Mouse (Mus musculus): ENCODE results near the gene Ankrd23. TPM values are rescaled to one million over a fixed set of nuclear protein-coding genes. Genes with fewer than 3 reads are reported as not detected.
A peak's percentile ranks its signal among the peaks of the same experiment; 100 is the strongest.

Ankrd23 gene
- polyA plus RNA-seq, 2 experiments: 11.6 to 27.4 TPM

DNA sequence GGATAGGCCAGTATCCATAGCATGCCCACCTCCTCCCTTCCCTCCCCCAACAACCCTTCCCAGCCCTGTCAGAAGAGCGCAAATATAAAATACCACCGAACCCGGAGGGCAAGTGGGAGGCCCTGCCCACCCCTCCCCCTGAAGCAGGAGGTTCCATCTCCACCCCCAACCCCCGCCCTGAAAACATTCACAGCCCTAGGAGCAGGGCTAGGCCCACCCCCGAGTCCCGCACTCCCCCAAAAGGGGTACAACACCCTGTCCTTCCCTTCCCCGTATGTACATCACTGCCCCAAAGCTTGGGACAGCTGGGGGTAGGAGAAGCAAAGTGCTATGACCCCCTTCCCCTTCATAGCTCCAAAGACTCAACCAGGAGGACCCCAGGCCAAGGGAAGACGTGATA lies 12.1 kb upstream of the Ankrd23 start:
- H3K4me1 ChIP-seq (ENCODE audit: control insufficient read depth, insufficient read depth, low read length): peaks cover 19% of the 10 kb centered on the region
- peak overlapping the region; percentile 16 for H3K9ac ChIP-seq (ENCODE audit: low read depth, low read length, severe bottlenecking)
- no peaks in the 10 kb centered on the region for H3K27me3 ChIP-seq (ENCODE audit: control insufficient read depth, insufficient read depth, low read length)
- ATAC-seq (ENCODE audit: low FRiP score, low read depth) (no peak), DNase-seq (ENCODE audit: low spot score) (no peak)
- no peak for TF ChIP-seq POLR2A (IDR thresholded peaks at IDR 0.05; ENCODE audit: borderline replicate concordance, extremely low read depth, insufficient read depth, insufficient read length)
- no peak overlapping the region for H3K27ac ChIP-seq (replicated peaks; ENCODE audit: low read depth, low read length)
- H3K36me3 ChIP-seq (ENCODE audit: control insufficient read depth, insufficient read depth, low read length): peaks cover 57% of the 10 kb centered on the region
- 34% methylated on average over 8 of the region's 8 CpGs for WGBS
- no peak overlapping the region for H3K4me3 ChIP-seq (replicated peaks; ENCODE audit: low read length)
- H3K4me2 ChIP-seq (replicated peaks; ENCODE audit: low read depth, low read length, severe bottlenecking): no peak overlapping the region
- H3K9me3 ChIP-seq (ENCODE audit: control insufficient read depth, low read length): no peaks in the 10 kb centered on the region

DNA sequence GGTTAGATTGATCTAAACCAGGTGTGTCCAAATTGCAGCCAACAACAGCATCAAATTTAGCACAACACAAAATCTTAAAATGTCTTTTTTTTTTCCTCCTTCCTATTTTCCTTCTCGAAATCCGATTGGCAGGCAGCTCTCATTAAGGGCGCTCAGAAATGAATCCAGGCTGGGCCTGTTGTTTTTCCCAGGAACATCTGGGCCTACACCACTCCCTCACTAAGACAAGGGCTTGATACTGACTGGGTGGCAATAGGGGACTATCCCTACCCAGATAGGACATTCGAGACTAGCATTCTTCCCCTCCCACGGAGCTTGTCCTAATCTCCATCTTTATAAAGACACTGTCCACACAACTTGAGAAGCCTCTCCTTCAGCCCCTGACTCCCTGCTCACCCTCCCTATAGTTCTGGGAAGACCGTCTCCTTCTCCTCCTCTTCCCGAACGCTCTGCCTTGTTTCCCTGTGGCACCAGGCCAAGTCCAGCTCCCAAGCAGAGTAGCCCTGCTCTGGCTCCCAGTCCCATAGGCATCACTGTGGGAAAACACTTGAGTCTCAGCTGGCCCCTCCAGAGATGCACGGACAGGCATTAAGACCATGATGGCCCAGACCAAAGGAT lies 11.4 kb upstream of the Ankrd23 start:
- Histone ChIP-seq H3K4me2 (replicated peaks; ENCODE audit: low read depth, low read length, severe bottlenecking) (no peak overlapping the region), H3K9me3 (ENCODE audit: control insufficient read depth, low read length) (no peaks in the 10 kb centered on the region), H3K4me3 (replicated peaks; ENCODE audit: low read length) (no peak overlapping the region), H3K4me1 (ENCODE audit: control insufficient read depth, insufficient read depth, low read length) (peaks cover 19% of the 10 kb centered on the region), H3K9ac (ENCODE audit: low read depth, low read length, severe bottlenecking) (no peak overlapping the region), H3K27me3 (ENCODE audit: control insufficient read depth, insufficient read depth, low read length) (no peaks in the 10 kb centered on the region), H3K36me3 (ENCODE audit: control insufficient read depth, insufficient read depth, low read length) (peaks cover 50% of the 10 kb centered on the region), H3K27ac (replicated peaks; ENCODE audit: low read depth, low read length) (peak overlapping the region; percentile 72; the same call in 1 of the 2 replicates)
- 25% methylated on average over 9 of the region's 9 CpGs for WGBS
- ATAC-seq (ENCODE audit: low FRiP score, low read depth) (no peak), DNase-seq (ENCODE audit: low spot score) (no peak)
- TF ChIP-seq POLR2A (IDR thresholded peaks at IDR 0.05; ENCODE audit: borderline replicate concordance, extremely low read depth, insufficient read depth, insufficient read length): no peak

DNA sequence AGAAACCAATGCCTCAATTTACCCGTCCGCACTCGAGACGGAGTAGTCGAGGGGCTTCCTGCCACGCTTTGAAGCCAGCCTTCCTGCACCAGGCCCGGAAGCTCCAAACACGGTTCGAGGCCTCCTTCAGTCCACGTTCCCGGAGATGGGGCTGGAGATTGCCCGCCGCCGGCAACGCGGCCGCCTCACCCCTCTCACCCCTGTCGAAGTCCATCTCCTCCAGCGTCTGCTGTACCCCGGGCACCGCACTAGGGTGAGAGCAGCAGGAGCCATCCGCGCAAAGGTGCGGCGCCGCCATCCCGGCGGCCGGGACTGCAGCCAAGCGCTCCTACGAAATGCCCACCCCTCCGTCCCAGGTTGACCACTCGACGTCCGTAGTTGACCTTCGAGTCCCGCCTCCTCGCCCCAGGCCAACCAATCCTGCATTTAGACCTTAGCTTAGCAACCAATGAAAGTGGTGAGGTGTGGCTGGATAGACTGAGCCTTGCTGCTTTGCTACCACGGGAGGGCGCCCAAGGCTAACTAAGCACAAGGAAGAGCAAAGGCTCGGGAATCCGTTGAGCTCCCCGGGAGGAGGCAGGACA lies 10.3 kb upstream of the Ankrd23 start, which contains the start of gene Ankrd39:
Gene Ankrd39 (minus strand): TSS at position 558 of the 584 bp plus-strand sequence.
- Histone ChIP-seq H3K4me2 (replicated peaks; ENCODE audit: low read depth, low read length, severe bottlenecking) (peak within 1 kb of the TSS; percentile 60), H3K9me3 (ENCODE audit: control insufficient read depth, low read length) (no peaks in the 10 kb centered on the region), H3K36me3 (ENCODE audit: control insufficient read depth, insufficient read depth, low read length) (peaks cover 39% of the 10 kb centered on the region), H3K9ac (ENCODE audit: low read depth, low read length, severe bottlenecking) (peak within 1 kb of the TSS; percentile 76), H3K27me3 (ENCODE audit: control insufficient read depth, insufficient read depth, low read length) (no peaks in the 10 kb centered on the region), H3K4me1 (ENCODE audit: control insufficient read depth, insufficient read depth, low read length) (peaks cover 19% of the 10 kb centered on the region), H3K4me3 (replicated peaks; ENCODE audit: low read length) (peak within 1 kb of the TSS; percentile 69), H3K27ac (replicated peaks; ENCODE audit: low read depth, low read length) (peak within 1 kb of the TSS; percentile 72)
- DNase-seq (ENCODE audit: low spot score): peak; percentile 97
- TF ChIP-seq POLR2A (IDR thresholded peaks at IDR 0.05; ENCODE audit: borderline replicate concordance, extremely low read depth, insufficient read depth, insufficient read length): peak; percentile 88; the same call in 1 of the 2 replicates
- WGBS: 0% methylated on average over 42 of the region's 43 CpGs
- ATAC-seq (ENCODE audit: low FRiP score, low read depth): peak; percentile 95

DNA sequence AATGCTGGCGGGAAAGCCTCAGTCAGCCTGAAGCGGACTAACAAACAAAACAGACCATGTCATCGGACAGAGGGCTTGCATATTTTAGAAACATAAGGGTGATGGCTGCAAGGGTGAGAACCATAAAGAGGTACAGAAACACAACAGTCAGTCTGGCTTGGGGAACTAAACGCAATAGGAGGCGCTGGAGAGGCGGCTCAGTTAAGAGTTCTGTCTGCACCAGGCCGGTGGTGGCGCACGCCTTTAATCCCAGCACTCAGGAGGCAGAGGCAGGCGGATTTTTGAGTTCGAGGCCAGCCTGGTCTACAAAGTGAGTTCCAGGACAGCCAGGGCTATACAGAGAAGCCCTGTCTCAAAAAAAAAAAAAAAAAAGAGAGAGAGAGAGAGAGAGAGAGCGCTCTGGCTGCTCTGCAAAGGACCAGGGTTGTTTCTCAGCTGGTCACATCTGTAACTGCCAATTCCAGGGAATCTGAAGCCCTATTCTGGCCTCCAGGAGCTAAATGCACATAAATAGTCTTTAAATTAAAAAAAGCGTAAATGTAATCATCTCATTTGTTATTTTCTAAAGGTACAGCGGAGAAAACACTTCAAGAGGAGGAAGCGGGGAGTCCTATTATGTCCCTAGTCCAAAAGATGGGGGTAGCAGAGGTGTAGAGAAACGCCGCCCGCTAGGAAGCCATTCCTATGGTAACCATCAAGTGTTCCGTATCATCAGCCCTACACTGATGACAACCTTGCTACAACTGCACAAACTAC lies 9.3 kb upstream of the Ankrd23 start:
- DNase-seq (ENCODE audit: low spot score): no peak
- Histone ChIP-seq H3K4me1 (ENCODE audit: control insufficient read depth, insufficient read depth, low read length) (peaks cover 19% of the 10 kb centered on the region), H3K4me2 (replicated peaks; ENCODE audit: low read depth, low read length, severe bottlenecking) (peak overlapping the region; percentile 60)

DNA sequence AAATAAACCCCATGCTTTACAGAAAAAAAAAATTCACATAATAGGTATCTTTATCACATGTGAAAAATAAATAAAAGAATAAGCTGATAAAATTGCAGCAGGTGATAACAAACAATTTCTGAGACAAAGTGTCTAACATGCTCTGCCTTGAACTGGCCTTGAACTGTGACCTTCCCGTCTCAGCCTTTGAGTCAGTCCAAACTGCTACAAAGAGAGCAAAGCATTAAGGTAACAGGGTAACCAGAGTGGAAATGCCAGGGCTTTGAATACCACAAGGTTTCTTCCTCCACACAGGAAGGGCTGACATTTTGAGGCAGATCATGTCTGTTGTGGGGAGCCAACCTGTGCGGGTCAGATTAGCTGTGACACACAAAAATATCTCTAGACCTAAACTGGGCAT lies 8.7 kb upstream of the Ankrd23 start:
- Histone ChIP-seq H3K27me3 (ENCODE audit: control insufficient read depth, insufficient read depth, low read length) (no peaks in the 10 kb centered on the region), H3K9me3 (ENCODE audit: control insufficient read depth, low read length) (no peaks in the 10 kb centered on the region), H3K4me2 (replicated peaks; ENCODE audit: low read depth, low read length, severe bottlenecking) (no peak overlapping the region), H3K4me1 (ENCODE audit: control insufficient read depth, insufficient read depth, low read length) (peaks cover 19% of the 10 kb centered on the region), H3K36me3 (ENCODE audit: control insufficient read depth, insufficient read depth, low read length) (peaks cover 39% of the 10 kb centered on the region), H3K4me3 (replicated peaks; ENCODE audit: low read length) (no peak overlapping the region), H3K27ac (replicated peaks; ENCODE audit: low read depth, low read length) (no peak overlapping the region), H3K9ac (ENCODE audit: low read depth, low read length, severe bottlenecking) (no peak overlapping the region)
- no peak for TF ChIP-seq POLR2A (IDR thresholded peaks at IDR 0.05; ENCODE audit: borderline replicate concordance, extremely low read depth, insufficient read depth, insufficient read length)
- ATAC-seq (ENCODE audit: low FRiP score, low read depth): no peak
- 82% methylated on average over 2 of the region's 2 CpGs for WGBS
- no peak for DNase-seq (ENCODE audit: low spot score)

More for the DNA sequence above, 9.3 kb upstream of the Ankrd23 start:
- Histone ChIP-seq H3K9me3 (ENCODE audit: control insufficient read depth, low read length) (no peaks in the 10 kb centered on the region), H3K36me3 (ENCODE audit: control insufficient read depth, insufficient read depth, low read length) (peaks cover 39% of the 10 kb centered on the region), H3K9ac (ENCODE audit: low read depth, low read length, severe bottlenecking) (peak overlapping the region; percentile 76; the same call in 1 of the 2 replicates), H3K4me3 (replicated peaks; ENCODE audit: low read length) (peak overlapping the region; percentile 69), H3K27me3 (ENCODE audit: control insufficient read depth, insufficient read depth, low read length) (no peaks in the 10 kb centered on the region), H3K27ac (replicated peaks; ENCODE audit: low read depth, low read length) (no peak overlapping the region)
- WGBS: 69% methylated on average over 19 of the region's 19 CpGs
- TF ChIP-seq POLR2A (IDR thresholded peaks at IDR 0.05; ENCODE audit: borderline replicate concordance, extremely low read depth, insufficient read depth, insufficient read length): no peak
- no peak for ATAC-seq (ENCODE audit: low FRiP score, low read depth)

All from limb, embryonic 14.5 days (tissue).